Mouse (Mus musculus) hindbrain, embryonic 12.5 days (tissue): Measurements from ENCODE around the gene Tcf7l2. TPM values are rescaled to one million over a fixed set of nuclear protein-coding genes. Genes with fewer than 3 reads are reported as not detected.

ENCODE experiments used
- ATAC-seq: fragments of 200-750 bp; cut with Nextera tagmentation; 2 replicates; pipeline ENCODE4 v1.8.0; 2017; ENCODE audit warnings: moderate TSS enrichment; ENCODE audit not compliant: low FRiP score
- H3K27ac ChIP-seq: fragments of 300-500 bp; sonication (generic); 2 replicates; pipeline ENCODE4 v1.5.1; 2016; ENCODE audit warnings: mild to moderate bottlenecking
- H3K27me3 ChIP-seq: fragments of 300-500 bp; sonication (generic); 2 replicates; pipeline ENCODE4 v1.6.1; 2016; ENCODE audit warnings: mild to moderate bottlenecking
- H3K36me3 ChIP-seq: fragments of 300-500 bp; sonication (generic); 2 replicates; pipeline ENCODE4 v1.6.1; 2016; ENCODE audit warnings: mild to moderate bottlenecking
- H3K4me1 ChIP-seq: fragments of 300-500 bp; sonication (generic); 2 replicates; pipeline ENCODE4 v1.6.1; 2016
- H3K4me2 ChIP-seq: fragments of 300-500 bp; sonication (generic); replicated peaks from 2 replicates; pipeline ENCODE4 v1.6.1; 2016; ENCODE audit warnings: mild to moderate bottlenecking
- H3K4me3 ChIP-seq: fragments of 300-500 bp; sonication (generic); 2 replicates; pipeline ENCODE4 v1.5.1; 2016; ENCODE audit warnings: mild to moderate bottlenecking
- H3K9ac ChIP-seq: fragments of 300-500 bp; sonication (generic); 2 replicates; pipeline ENCODE4 v1.6.1; 2016; ENCODE audit warnings: mild to moderate bottlenecking, moderate library complexity
- H3K9me3 ChIP-seq: fragments of 300-500 bp; sonication (generic); replicated peaks from 2 replicates; pipeline ENCODE4 v1.6.1; 2016; ENCODE audit warnings: mild to moderate bottlenecking
- WGBS: fragments of 180-500 bp; shearing (Covaris S2); methylation state at CpG from one replicate; pipeline ENCODE4 v1.1.7; 2016; 5-methylcytosine and 5-hydroxymethylcytosine counted together
- polyA plus RNA-seq: library from polyadenylated mRNA; unstranded; fragments of >200 nt; fragmentation: Nextera tagmentation; extraction: Ambion mirVana; gene quantifications from 2 replicates; pipeline ENCODE4 v1.2.1, GENCODE M21; 2016

Tcf7l2 gene
- polyA plus RNA-seq, 1 experiment from 2014 or later = 78.0 TPM

DNA sequence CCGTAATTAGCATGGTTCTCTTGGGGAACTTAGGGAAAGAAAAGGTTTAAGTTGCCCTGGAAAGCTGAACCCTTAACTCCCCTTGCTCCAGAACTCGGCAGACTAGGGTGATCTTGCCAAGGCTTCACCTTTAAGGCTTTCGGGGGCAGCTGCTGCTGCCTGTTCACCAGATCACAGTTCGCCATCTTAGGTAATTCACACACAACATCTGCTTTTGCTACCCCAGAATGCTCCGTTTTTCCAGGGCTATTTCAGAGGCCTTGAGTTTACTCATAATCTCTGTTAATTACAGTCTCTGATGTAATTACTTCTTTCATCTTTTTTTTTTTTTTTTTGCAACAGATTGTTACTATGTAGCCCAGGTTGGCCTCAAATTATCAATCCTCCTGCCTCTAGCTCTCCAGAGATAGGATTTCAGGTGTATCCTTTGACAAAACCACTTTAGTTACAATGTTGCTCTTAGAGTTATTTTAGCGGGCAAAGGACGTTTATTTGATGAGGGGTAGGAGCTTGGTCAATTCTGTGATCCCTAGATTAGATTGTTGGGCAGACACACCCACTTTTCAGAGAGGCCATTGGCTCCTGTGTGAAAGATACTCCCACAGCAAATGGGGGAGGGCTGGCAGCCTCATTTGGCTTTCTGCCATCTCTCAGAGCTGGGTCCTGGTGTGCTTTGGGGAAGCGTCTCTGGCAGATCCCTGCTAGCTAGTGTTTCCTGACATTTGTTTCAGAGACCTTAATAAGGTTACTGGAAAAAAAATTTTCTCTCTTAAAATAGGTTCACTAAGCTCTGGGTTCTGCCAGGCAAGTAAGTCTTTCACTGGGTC is 83.6 kb downstream of the Tcf7l2 start:
- Histone ChIP-seq H3K36me3 (peaks cover 3% of the 10 kb centered on the region; the same call in 1 of the 2 replicates), H3K27me3 (no peaks in the 10 kb centered on the region), H3K9me3 (no peaks in the 10 kb centered on the region), H3K4me1 (peaks cover 30% of the 10 kb centered on the region), H3K4me3 (no peak overlapping the region), H3K4me2 (no peak overlapping the region), H3K27ac (0 out of 2 replicates have a peak overlapping the region, but pooled peaks have one; percentile 8), H3K9ac (no peak overlapping the region)
- WGBS = 62% methylated on average over 8 of the region's 8 CpGs
- ATAC-seq = no peak

DNA sequence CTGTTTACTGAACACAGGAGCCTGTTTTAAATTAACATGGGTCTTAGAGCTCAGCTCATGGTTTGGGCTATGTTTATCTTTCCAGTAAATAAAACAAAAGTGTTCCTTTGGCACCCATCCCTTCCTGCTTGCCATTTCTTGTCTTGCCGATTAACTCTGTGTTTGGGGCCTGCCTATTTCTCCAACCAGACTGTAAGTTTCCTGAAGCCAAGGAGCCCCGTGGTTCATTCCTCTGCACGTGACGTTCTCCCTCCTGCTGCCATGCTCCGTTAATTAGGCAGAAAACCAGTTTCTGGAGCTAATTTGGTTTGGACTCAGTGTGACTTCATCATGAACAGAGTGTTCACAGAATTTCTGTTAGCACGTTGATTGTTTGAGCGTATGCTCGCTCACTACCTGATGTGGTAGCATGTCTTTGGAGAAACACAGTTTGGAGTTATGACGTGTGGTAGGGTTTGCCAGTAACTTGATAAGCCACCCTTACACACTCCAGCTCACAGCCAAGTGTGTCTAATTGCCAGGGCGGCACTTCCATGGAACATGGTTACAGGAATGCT is 84.4 kb downstream of the Tcf7l2 start:
- Histone ChIP-seq H3K9ac (no peak overlapping the region), H3K4me1 (peaks cover 36% of the 10 kb centered on the region), H3K4me3 (no peak overlapping the region), H3K9me3 (no peaks in the 10 kb centered on the region), H3K36me3 (no peaks in the 10 kb centered on the region), H3K27ac (no peak overlapping the region), H3K27me3 (no peaks in the 10 kb centered on the region), H3K4me2 (no peak overlapping the region)
- ATAC-seq = no peak
- WGBS = 68% methylated on average over 10 of the region's 10 CpGs

DNA sequence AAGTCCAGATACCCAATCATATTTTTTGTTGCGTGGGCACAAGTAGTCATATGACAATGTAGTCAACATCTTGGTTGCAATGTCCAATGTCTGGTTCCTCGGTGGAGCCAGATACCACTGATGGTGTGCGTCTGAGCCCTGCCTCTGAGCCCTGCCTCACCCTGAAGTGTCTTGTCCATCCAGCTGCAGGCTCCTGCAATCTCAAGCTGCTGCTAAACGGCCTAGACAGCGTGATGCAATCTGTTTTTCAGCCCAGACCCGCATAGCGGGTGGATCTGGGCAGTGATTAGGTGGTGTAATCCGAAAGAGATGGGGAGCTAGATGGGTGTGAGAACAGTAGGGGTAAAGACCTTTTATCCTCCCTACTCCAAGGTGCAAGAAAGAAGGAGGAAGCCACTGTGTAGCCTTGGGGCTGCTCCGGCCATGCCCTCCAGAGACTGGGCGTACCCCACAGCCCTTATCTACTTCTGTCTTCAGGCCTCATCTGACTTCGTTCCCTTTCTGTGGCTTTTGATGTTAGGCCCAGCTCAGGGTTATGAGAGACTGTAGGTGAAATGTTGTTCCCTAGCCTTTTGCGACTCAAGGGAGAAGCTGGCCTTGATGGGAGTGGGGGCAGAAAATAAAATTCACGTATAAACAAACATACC is 86.1 kb downstream of the Tcf7l2 start:
- Histone ChIP-seq H3K36me3 (no peaks in the 10 kb centered on the region), H3K9ac (no peak overlapping the region), H3K9me3 (no peaks in the 10 kb centered on the region), H3K27me3 (no peaks in the 10 kb centered on the region), H3K27ac (no peak overlapping the region), H3K4me2 (no peak overlapping the region), H3K4me1 (peaks cover 34% of the 10 kb centered on the region), H3K4me3 (no peak overlapping the region)
- 83% methylated on average over 13 of the region's 13 CpGs for WGBS
- no peak for ATAC-seq

DNA sequence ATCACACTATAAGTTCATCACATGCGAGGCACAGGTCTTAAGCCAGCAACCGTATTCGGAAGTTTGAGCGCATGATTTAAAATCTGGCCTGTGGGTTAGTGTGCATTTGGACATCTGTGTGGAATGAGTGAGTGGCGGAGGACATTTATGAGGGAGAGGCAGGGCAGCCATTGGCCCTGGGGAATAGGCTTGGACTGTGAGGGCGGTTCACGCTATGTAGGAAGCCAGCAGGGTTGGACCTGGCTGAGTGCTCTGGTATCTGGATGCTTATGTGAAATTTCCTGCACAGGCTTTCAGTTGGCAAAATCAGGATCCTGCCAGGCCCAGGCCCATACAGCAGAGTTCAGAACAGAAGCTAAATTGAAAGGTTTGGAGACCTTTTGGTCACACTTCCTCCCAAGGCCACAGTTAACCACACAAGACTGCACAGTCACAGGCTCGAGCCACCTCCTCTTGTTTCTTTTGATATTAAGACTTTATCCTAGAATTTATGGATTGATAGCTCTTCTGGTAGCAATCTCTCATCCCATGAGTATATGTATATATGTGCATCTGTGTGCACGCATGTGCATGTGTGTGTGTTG is 89.4 kb downstream of the Tcf7l2 start:
- H3K27ac ChIP-seq = no peak overlapping the region
- no peaks in the 10 kb centered on the region for H3K9me3 ChIP-seq
- peaks cover 24% of the 10 kb centered on the region for H3K4me1 ChIP-seq
- no peaks in the 10 kb centered on the region for H3K36me3 ChIP-seq
- WGBS = 87% methylated on average over 9 of the region's 9 CpGs
- H3K9ac ChIP-seq = no peak overlapping the region
- no peak for ATAC-seq
- H3K4me2 ChIP-seq = no peak overlapping the region
- H3K27me3 ChIP-seq = no peaks in the 10 kb centered on the region
- no peak overlapping the region for H3K4me3 ChIP-seq

DNA sequence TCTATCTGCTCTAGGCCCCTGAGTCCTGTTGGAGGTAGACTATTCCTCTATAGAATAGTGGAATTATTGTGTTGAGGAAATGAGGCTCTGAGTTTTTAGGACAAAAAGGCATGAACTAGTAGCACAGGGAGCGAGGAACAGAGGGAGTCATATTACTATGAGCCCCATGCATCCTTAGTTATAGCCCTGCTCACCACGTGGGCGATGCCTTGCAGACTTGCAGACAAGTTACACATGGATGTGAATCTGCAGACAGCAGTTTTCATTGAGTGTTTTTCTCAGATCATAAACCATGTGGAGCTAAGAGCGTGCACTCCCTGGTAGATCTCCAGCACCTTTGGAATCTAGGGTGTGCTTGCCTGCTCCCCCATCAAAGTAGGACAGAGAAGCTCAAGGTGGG is 90.5 kb downstream of the Tcf7l2 start:
- Histone ChIP-seq H3K4me1 (peaks cover 26% of the 10 kb centered on the region), H3K36me3 (no peaks in the 10 kb centered on the region), H3K27me3 (no peaks in the 10 kb centered on the region), H3K9ac (no peak overlapping the region), H3K9me3 (no peaks in the 10 kb centered on the region), H3K27ac (no peak overlapping the region), H3K4me2 (no peak overlapping the region), H3K4me3 (no peak overlapping the region)
- no peak for ATAC-seq
- 61% methylated on average over 4 of the region's 4 CpGs for WGBS

DNA sequence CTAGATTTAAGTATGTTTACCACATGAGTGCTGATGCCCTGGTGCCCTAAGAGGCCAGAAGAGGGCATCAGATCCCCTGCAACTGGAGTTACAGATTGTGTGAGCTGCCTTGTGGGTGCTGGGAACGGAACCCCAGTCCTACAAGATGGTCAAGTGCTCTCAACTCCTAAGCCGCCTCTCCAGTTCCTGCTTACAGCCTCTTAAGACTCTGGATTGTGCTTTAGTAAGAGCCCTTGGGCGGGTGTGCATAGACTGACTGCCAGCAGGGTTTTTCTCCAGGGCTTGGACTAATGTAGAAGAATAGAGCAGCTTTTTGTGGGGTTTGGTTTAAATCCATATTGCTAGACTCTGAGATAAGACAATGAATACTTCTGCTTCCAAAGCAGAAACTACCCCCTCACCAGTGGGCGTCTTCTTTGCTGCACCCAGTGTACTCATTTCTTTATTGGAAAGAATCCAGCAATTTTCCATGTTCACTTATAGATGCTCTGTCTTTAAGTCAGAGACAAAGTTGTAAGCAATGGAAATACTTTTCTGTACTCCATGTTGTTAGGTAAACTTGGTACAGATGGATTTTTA is 92.3 kb downstream of the Tcf7l2 start:
- ATAC-seq = no peak
- Histone ChIP-seq H3K4me3 (no peak overlapping the region), H3K27ac (no peak overlapping the region), H3K27me3 (no peaks in the 10 kb centered on the region), H3K9ac (no peak overlapping the region), H3K4me2 (no peak overlapping the region), H3K4me1 (peaks cover 32% of the 10 kb centered on the region), H3K9me3 (no peaks in the 10 kb centered on the region), H3K36me3 (no peaks in the 10 kb centered on the region)
- 95% methylated on average over 4 of the region's 4 CpGs for WGBS

DNA sequence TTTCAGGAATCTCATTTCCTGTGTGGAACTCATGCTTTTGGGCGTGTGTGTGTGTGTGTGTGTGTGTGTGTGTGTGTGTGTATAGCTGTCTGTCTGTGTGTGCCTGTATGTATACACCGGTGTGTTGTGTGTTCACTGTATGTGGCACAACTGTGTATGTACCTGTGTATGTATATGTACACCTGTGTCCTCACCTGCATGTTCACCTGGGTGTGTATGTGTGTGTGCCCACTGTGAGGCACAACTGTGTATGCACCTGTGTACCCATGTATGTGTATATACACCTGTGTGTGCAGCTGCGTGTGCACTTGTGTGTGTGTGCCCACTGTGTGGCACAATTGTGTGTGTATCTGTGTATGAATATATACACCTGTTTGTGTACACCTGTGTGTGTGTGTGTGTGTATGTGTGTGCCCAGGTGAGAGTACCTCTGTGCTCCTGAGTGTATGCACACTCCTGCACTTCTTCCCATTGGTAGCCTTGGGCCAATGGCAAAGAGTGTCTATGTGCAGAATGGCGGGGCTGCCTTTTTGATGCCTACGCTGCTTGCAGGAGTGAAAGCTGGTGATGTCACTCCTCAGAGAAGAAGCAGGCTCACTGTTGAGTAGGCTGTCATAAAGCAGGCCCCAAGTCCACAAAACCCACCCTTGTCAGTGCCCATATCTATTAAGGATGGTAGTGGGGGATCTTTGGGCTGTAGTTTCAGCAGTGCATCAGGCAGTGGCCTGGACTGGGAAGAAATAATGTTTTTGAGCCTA is 95.5 kb downstream of the Tcf7l2 start:
- ATAC-seq = peak; percentile 30; the same call in 1 of the 2 replicates
- Histone ChIP-seq H3K36me3 (no peaks in the 10 kb centered on the region), H3K4me3 (no peak overlapping the region), H3K27me3 (no peaks in the 10 kb centered on the region), H3K9me3 (no peaks in the 10 kb centered on the region), H3K9ac (0 out of 2 replicates have a peak overlapping the region, but pooled peaks have one; percentile 27), H3K27ac (peak overlapping the region; percentile 80), H3K4me2 (0 out of 2 replicates have a peak overlapping the region, but pooled peaks have one; percentile 15), H3K4me1 (peaks cover 50% of the 10 kb centered on the region)
- WGBS = 60% methylated on average over 5 of the region's 5 CpGs

DNA sequence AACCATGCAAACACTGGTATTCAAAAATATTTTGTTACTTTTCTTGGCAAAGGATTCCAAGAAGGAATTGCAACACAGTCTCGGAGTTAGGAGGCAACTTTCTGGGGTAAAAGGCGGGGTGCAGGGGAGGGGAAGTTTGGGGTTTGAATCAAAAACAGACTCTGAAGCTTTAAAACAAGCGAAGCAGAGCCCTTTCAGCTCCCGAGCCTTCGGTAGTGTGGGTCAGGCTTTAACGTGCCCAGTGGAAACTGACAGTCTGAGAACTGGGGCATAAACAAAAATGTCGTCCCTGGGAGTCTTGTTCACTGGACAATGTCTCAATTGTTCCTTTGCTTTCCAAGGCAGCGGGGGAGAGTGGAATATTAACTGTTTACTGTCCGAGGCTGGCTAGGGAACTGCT is 96.3 kb downstream of the Tcf7l2 start:
- no peak overlapping the region for H3K9ac ChIP-seq
- peak; percentile 76 for ATAC-seq
- no peaks in the 10 kb centered on the region for H3K27me3 ChIP-seq
- peaks cover 50% of the 10 kb centered on the region for H3K4me1 ChIP-seq
- H3K4me2 ChIP-seq = peak overlapping the region; percentile 15
- H3K27ac ChIP-seq = peak overlapping the region; percentile 80
- WGBS = 5% methylated on average over 9 of the region's 9 CpGs
- H3K4me3 ChIP-seq = no peak overlapping the region
- no peaks in the 10 kb centered on the region for H3K9me3 ChIP-seq
- no peaks in the 10 kb centered on the region for H3K36me3 ChIP-seq

DNA sequence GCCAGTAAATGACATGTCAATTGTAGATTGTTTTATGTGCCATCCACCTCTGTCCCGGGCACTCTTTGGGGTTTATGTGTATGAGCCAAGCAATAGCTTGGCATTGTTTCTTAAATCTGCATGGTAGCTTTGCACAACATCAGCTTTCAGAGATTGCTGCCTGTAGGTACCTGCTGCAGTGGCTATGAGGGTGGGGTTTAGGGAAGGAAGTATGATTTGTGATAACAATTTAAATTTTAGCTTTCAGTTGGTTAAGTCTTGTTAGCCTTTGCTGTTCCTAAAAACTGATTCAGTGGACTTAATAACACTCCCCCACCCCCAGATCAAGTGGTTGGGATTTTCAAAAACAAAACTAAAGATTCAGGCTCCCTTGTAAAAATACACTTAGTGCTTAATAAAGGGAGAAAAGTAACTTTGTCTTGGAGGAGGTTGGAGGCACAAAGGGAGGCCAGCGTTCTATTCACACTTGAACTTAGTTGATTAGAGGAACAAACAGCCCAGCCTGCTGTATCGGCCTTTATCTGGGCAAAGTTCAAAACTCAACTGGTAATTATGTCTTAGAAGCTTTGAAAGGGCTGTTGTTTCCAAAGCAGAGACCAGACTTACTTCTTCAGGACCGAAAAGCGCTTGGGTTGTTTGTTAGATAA is 96.9 kb downstream of the Tcf7l2 start:
- H3K27ac ChIP-seq = peak overlapping the region; percentile 80
- H3K9me3 ChIP-seq = no peaks in the 10 kb centered on the region
- H3K9ac ChIP-seq = no peak overlapping the region
- H3K36me3 ChIP-seq = no peaks in the 10 kb centered on the region
- H3K27me3 ChIP-seq = no peaks in the 10 kb centered on the region
- H3K4me2 ChIP-seq = no peak overlapping the region
- no peak; the same call in 1 of the 2 replicates for ATAC-seq
- peaks cover 50% of the 10 kb centered on the region for H3K4me1 ChIP-seq
- no peak overlapping the region for H3K4me3 ChIP-seq
- WGBS = 26% methylated on average over 5 of the region's 5 CpGs

DNA sequence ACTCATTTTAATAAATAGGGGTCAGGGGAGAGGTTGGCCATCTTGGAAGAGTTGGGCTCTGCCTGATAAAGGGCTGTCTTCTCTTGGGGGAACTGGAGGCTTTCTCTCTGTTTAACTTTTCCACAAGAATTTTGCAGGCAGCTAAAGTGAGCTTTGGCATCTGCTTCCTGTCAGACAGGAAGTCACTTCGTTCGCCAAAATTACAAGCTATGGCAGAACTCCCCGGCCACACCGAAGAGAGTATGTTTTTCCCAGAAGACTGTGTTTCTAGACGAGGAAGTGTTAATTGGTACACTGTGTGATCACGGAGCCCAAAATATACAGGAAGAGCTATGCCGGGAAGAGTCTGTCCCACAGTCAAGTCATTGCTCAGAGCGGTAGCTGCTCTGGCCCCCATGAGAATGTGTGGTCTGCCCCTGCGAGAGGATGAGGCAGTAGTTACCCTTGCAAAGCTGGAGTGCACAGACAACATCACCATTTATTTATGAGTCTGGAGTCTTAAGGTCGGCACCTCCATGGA is 97.5 kb downstream of the Tcf7l2 start:
- H3K9ac ChIP-seq = no peak overlapping the region
- no peak for ATAC-seq
- H3K27me3 ChIP-seq = no peaks in the 10 kb centered on the region
- H3K4me2 ChIP-seq = no peak overlapping the region
- peaks cover 54% of the 10 kb centered on the region for H3K4me1 ChIP-seq
- peak overlapping the region; percentile 80 for H3K27ac ChIP-seq
- 51% methylated on average over 10 of the region's 10 CpGs for WGBS
- H3K36me3 ChIP-seq = no peaks in the 10 kb centered on the region
- no peak overlapping the region for H3K4me3 ChIP-seq
- no peaks in the 10 kb centered on the region for H3K9me3 ChIP-seq

DNA sequence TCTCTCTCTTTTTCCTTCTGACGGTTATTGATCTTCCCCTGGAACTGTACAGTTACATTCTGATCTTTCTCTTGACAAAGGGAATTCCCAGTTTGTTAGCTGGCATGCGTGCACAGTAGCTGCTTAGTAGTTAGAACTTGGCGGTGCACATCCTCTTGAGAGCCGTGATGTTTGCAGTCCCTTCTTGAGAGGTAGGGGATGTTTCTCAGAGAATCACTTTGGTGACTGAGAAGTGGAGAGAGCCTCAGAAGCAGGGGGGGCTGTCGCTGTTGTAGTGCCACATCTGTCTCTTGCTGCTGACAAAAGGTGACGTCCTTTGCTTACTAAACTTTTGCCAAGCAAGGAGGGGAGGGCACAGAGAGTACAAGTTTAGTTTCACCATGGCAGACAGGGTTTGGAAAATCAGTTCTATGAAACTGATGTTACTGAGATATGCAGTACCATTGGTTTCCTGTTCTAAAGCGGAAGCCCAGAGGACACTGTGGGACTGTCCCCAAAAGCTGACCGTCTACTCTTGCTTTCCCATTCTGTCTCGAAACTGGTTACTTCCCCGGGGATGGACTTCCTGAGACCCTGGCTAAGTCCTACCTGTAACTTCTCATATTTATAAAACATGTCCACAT is 99.0 kb downstream of the Tcf7l2 start:
- no peaks in the 10 kb centered on the region for H3K36me3 ChIP-seq
- peaks cover 59% of the 10 kb centered on the region for H3K4me1 ChIP-seq
- no peak overlapping the region for H3K4me2 ChIP-seq
- no peak for ATAC-seq
- no peaks in the 10 kb centered on the region for H3K27me3 ChIP-seq
- no peak overlapping the region for H3K27ac ChIP-seq
- no peak overlapping the region for H3K4me3 ChIP-seq
- no peak overlapping the region for H3K9ac ChIP-seq
- WGBS = 66% methylated on average over 10 of the region's 10 CpGs
- no peaks in the 10 kb centered on the region for H3K9me3 ChIP-seq
